Mouse (Mus musculus): ENCODE measurements around the gene Crb3. TPM values are rescaled to one million over a fixed set of nuclear protein-coding genes. Genes with fewer than 3 reads are reported as not detected.

The Crb3 gene
- polyA plus RNA-seq, 1 experiment from 2014 or later, result 74.9 TPM

DNA sequence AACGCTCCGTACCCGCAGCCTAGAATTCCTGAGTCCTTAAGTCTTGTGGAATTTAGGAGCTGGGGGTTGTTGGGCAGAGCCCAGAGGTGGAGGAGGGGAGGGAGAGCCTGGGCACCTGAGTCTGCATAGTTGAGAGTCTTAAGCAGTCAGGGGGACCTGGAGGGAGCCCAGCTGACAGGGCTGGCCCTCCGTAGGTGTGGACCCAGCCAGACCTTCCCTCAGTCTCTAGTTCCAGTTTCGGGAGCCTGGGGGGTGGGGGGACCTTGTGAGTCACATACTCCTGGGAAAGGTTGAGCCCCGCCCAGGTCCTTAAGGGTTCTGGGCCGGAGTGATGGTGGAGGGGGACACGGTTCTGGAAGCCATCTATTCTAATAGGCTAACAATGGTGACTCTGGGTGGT lies 4.1 kb downstream of the Crb3 start:
- H3K27me3 ChIP-seq (ENCODE audit: control insufficient read depth, insufficient read depth, low read length), result no peaks in the 10 kb centered on the region
- TF ChIP-seq EP300 (optimal IDR thresholded peaks at IDR 0.05) (no peak), CTCF (IDR thresholded peaks at IDR 0.05; ENCODE audit: low read depth) (no peak)

DNA sequence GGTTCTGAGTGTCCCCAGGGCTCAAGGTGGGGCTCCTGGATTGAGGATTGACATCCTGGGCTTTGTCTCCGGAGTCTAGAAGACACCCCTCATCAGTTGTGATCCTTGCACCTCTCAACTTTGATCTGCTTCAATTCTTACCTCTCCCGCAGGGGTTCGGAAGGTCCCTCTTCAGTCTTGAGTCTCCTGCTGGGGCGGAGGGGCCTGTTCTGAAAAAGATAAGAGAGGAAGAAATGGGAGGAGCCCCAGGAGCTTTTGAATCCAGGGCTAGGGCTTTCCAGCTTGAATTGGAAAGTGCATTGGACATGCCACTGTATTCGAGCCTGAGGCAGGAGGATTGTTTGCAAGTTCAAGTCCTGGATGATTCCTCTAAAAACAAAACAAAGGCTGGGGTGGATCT lies 8.0 kb downstream of the Crb3 start:
- no peak for ATAC-seq (ENCODE audit: low FRiP score, low TSS enrichment)
- 64% methylated on average over 5 of the region's 5 CpGs for WGBS

More for the DNA sequence above, 4.1 kb downstream of the Crb3 start:
- peak overlapping the region; percentile 58 for H3K4me2 ChIP-seq (replicated peaks; ENCODE audit: low read depth)
- H3K9ac ChIP-seq (ENCODE audit: low read length), result peak overlapping the region; percentile 70
- ATAC-seq (ENCODE audit: low FRiP score, low TSS enrichment) (no peak), DNase-seq (ENCODE audit: low spot score) (peak; percentile 69)
- no peaks in the 10 kb centered on the region for H3K36me3 ChIP-seq (ENCODE audit: control insufficient read depth, insufficient read depth, low read length)
- no peaks in the 10 kb centered on the region for H3K4me1 ChIP-seq (replicated peaks; ENCODE audit: control insufficient read depth, insufficient read depth)
- no peaks in the 10 kb centered on the region for H3K9me3 ChIP-seq (ENCODE audit: control insufficient read depth, low read length)
- peak overlapping the region; percentile 50 for H3K4me3 ChIP-seq (ENCODE audit: low read depth, low read length)
- WGBS, result 15% methylated on average over 8 of the region's 8 CpGs
- H3K27ac ChIP-seq (replicated peaks), result 0 out of 2 replicates have a peak overlapping the region, but pooled peaks have one; percentile 30

DNA sequence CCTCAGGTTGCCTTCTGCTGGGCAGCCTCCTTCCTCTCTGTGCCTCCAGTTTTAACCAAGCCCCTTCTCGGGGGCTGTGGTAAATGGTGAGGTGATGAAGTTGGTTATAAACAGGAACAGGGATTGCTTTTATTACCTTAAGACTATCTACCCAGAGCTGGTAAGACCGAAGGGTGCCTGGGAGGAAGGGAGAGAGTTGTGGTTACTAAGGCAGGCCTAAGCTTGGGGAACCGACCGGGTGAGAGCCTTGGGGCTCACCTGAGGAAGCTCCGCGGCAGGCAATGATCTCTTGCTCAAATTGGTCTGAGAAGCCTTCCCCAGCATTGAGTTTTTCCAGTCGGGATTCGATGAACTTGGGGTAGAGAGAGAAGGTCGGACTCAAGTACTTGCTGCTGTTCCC lies 11.4 kb downstream of the Crb3 start:
- no peak overlapping the region for H3K27ac ChIP-seq (replicated peaks)
- no peak overlapping the region for H3K4me3 ChIP-seq (ENCODE audit: low read depth, low read length)
- whole genome bisulfite sequencing, result 17% methylated on average over 9 of the region's 9 CpGs

More for the DNA sequence above, 8.0 kb downstream of the Crb3 start:
- no peak for TF ChIP-seq EP300 (optimal IDR thresholded peaks at IDR 0.05)
- no peak for TF ChIP-seq CTCF (IDR thresholded peaks at IDR 0.05; ENCODE audit: low read depth)
- Histone ChIP-seq H3K9me3 (ENCODE audit: control insufficient read depth, low read length) (no peaks in the 10 kb centered on the region), H3K27me3 (ENCODE audit: control insufficient read depth, insufficient read depth, low read length) (no peaks in the 10 kb centered on the region), H3K4me3 (ENCODE audit: low read depth, low read length) (no peak overlapping the region), H3K27ac (replicated peaks) (no peak overlapping the region), H3K4me1 (replicated peaks; ENCODE audit: control insufficient read depth, insufficient read depth) (no peaks in the 10 kb centered on the region), H3K36me3 (ENCODE audit: control insufficient read depth, insufficient read depth, low read length) (no peaks in the 10 kb centered on the region), H3K9ac (ENCODE audit: low read length) (no peak overlapping the region), H3K4me2 (replicated peaks; ENCODE audit: low read depth) (no peak overlapping the region)
- no peak for DNase-seq (ENCODE audit: low spot score)

DNA sequence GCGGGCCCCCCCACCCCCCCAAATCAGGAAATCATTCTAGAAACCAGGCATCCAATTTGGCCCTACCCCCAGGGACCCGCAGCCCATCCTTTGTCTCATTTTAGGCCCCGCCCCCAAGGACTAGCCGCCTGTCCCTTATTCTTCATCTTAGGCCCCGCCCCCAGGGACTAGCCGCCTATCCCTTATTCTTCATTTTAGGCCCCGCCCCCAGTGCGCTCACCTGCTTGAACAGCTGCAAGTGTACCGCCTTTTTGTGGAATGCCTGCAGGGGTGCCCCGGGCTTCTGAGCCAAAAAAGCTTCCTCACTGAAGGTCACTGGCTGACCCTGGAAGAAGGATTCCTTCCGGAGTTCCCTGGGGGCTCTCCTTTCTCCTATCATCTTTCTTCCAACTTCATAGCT lies 11.8 kb downstream of the Crb3 start:
- TF ChIP-seq EP300 (optimal IDR thresholded peaks at IDR 0.05) (no peak), CTCF (IDR thresholded peaks at IDR 0.05; ENCODE audit: low read depth) (no peak)
- ATAC-seq (ENCODE audit: low FRiP score, low TSS enrichment) (peak; percentile 70), DNase-seq (ENCODE audit: low spot score) (peak; percentile 89)
- H3K4me2 ChIP-seq (replicated peaks; ENCODE audit: low read depth), result 0 out of 2 replicates have a peak overlapping the region, but pooled peaks have one; percentile 2
- H3K4me3 ChIP-seq (ENCODE audit: low read depth, low read length), result no peak overlapping the region
- H3K36me3 ChIP-seq (ENCODE audit: control insufficient read depth, insufficient read depth, low read length), result no peaks in the 10 kb centered on the region
- no peaks in the 10 kb centered on the region for H3K9me3 ChIP-seq (ENCODE audit: control insufficient read depth, low read length)
- 4% methylated on average over 10 of the region's 11 CpGs for WGBS
- no peaks in the 10 kb centered on the region for H3K4me1 ChIP-seq (replicated peaks; ENCODE audit: control insufficient read depth, insufficient read depth)
- no peak overlapping the region for H3K9ac ChIP-seq (ENCODE audit: low read length)
- H3K27me3 ChIP-seq (ENCODE audit: control insufficient read depth, insufficient read depth, low read length), result no peaks in the 10 kb centered on the region
- no peak overlapping the region for H3K27ac ChIP-seq (replicated peaks)

More for the DNA sequence above, 11.4 kb downstream of the Crb3 start:
- no peaks in the 10 kb centered on the region for H3K4me1 ChIP-seq (replicated peaks; ENCODE audit: control insufficient read depth, insufficient read depth)
- ATAC-seq (ENCODE audit: low FRiP score, low TSS enrichment), result peak; percentile 14; the same call in 1 of the 2 replicates
- H3K4me2 ChIP-seq (replicated peaks; ENCODE audit: low read depth), result 0 out of 2 replicates have a peak overlapping the region, but pooled peaks have one; percentile 2
- no peaks in the 10 kb centered on the region for H3K36me3 ChIP-seq (ENCODE audit: control insufficient read depth, insufficient read depth, low read length)
- no peaks in the 10 kb centered on the region for H3K27me3 ChIP-seq (ENCODE audit: control insufficient read depth, insufficient read depth, low read length)
- H3K9me3 ChIP-seq (ENCODE audit: control insufficient read depth, low read length), result no peaks in the 10 kb centered on the region
- TF ChIP-seq EP300 (optimal IDR thresholded peaks at IDR 0.05), result no peak
- no peak for TF ChIP-seq CTCF (IDR thresholded peaks at IDR 0.05; ENCODE audit: low read depth)
- no peak overlapping the region for H3K9ac ChIP-seq (ENCODE audit: low read length)
- no peak for DNase-seq (ENCODE audit: low spot score)

DNA sequence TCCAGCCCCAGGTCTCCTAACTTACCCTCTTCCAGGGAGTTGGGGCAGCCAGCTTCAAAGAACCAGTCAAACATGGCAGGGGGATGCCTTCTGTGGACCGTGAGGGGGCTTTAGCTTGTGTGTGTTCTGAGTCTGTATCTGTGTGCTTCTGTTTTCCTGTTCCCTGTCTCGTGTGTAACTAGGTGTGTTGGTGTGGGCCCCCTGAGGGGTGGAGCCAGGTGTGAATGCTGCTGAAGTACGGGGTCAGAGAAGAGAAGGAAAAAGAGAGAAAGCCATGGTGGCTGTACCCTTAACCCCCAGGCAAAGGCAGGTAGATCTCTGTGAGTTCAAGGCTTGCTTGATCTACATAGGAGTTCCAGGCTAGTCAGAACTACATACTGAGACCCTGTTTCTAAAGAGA lies 18.0 kb downstream of the Crb3 start:
- Histone ChIP-seq H3K27ac (replicated peaks) (no peak overlapping the region), H3K27me3 (ENCODE audit: control insufficient read depth, insufficient read depth, low read length) (no peaks in the 10 kb centered on the region), H3K9ac (ENCODE audit: low read length) (no peak overlapping the region), H3K4me1 (replicated peaks; ENCODE audit: control insufficient read depth, insufficient read depth) (no peaks in the 10 kb centered on the region), H3K36me3 (ENCODE audit: control insufficient read depth, insufficient read depth, low read length) (no peaks in the 10 kb centered on the region), H3K4me3 (ENCODE audit: low read depth, low read length) (no peak overlapping the region), H3K4me2 (replicated peaks; ENCODE audit: low read depth) (no peak overlapping the region), H3K9me3 (ENCODE audit: control insufficient read depth, low read length) (no peaks in the 10 kb centered on the region)
- TF ChIP-seq CTCF (IDR thresholded peaks at IDR 0.05; ENCODE audit: low read depth) (no peak), EP300 (optimal IDR thresholded peaks at IDR 0.05) (no peak)
- WGBS, result 31% methylated on average over 3 of the region's 3 CpGs
- ATAC-seq (ENCODE audit: low FRiP score, low TSS enrichment) (no peak), DNase-seq (ENCODE audit: low spot score) (no peak)

DNA sequence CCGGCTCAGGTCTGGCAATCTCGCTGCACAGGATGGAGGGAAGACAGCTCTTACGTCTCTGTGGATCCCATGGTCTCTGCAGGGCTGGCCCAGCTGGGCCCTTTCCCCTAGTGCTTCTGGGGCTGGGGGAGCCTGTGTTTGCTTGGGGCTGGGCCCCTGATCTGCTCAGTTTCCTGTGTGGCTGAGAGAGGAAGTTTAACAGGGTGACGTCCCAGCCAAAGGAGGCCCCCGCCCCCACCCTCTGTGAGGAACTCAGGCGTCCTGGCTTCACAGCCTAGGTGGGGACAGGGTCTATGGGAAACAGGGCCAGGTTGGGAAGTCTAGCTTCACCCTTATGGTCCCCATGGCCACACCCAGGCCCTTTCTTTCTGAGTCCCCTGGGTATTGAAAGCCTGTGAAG lies 19.4 kb downstream of the Crb3 start, which contains the start of gene Dennd1c:
Gene Dennd1c (minus strand): TSS at position 179 of the 400 bp plus-strand sequence.
- H3K4me1 ChIP-seq (replicated peaks; ENCODE audit: control insufficient read depth, insufficient read depth), result no peaks in the 10 kb centered on the region
- TF ChIP-seq CTCF (IDR thresholded peaks at IDR 0.05; ENCODE audit: low read depth) (no peak), EP300 (optimal IDR thresholded peaks at IDR 0.05) (no peak)
- DNase-seq (ENCODE audit: low spot score) (no peak), ATAC-seq (ENCODE audit: low FRiP score, low TSS enrichment) (0 out of 2 replicates have a peak, but pooled peaks have one; percentile 35)
- 41% methylated on average over 6 of the region's 6 CpGs for WGBS
- no peaks in the 10 kb centered on the region for H3K27me3 ChIP-seq (ENCODE audit: control insufficient read depth, insufficient read depth, low read length)
- no peak within 1 kb of the TSS for H3K4me2 ChIP-seq (replicated peaks; ENCODE audit: low read depth)
- H3K4me3 ChIP-seq (ENCODE audit: low read depth, low read length), result no peak within 1 kb of the TSS
- no peaks in the 10 kb centered on the region for H3K36me3 ChIP-seq (ENCODE audit: control insufficient read depth, insufficient read depth, low read length)
- H3K9ac ChIP-seq (ENCODE audit: low read length), result peak within 1 kb of the TSS; percentile 31; the same call in 1 of the 2 replicates
- no peak within 1 kb of the TSS for H3K27ac ChIP-seq (replicated peaks)
- no peaks in the 10 kb centered on the region for H3K9me3 ChIP-seq (ENCODE audit: control insufficient read depth, low read length)
